Mouse (Mus musculus) lung, postnatal 4 days (tissue): ENCODE measurements at regions not wholly inside any gene's neighbourhood (a gene's known extent, or its start where the extent isn't known, plus 50 kb on each side); places are given as distances from the start of the nearest gene placed in this dataset.
A peak's percentile ranks its signal among the peaks of the same experiment; 100 is the strongest.
"Not testable (repeated sequence)": the region's sequence is repeated elsewhere in the genome, so short reads cannot be mapped to it uniquely, and the experiment has no call there.

Experiments used
- DNase-seq, 2 experiments: peaks; one replicate each; pipeline ENCODE4 v3.0.0; 2021

- DNase-seq, result no peak
Measured at GRCm38 (mm10) chr10:20891426-20891825, 60.9 kb upstream of the Ahi1 start.

GRCm38 (mm10) chr10:20883618-20884017, 68.7 kb upstream of the Ahi1 start:
- DNase-seq, result no peak

- no peak for DNase-seq
Measured at GRCm38 (mm10) chr10:20882599-20882998, 69.7 kb upstream of the Ahi1 start.

GRCm38 (mm10) chr10:20880251-20880650, 72.1 kb upstream of the Ahi1 start:
- no peak for DNase-seq

GRCm38 (mm10) chr10:20879482-20879881, 72.9 kb upstream of the Ahi1 start:
- DNase-seq, result no peak

GRCm38 (mm10) chr10:20867076-20867475, 85.3 kb upstream of the Ahi1 start:
- no peak for DNase-seq

GRCm38 (mm10) chr10:20865031-20865430, 87.3 kb upstream of the Ahi1 start:
- no peak for DNase-seq

GRCm38 (mm10) chr10:20857413-20857812, 94.9 kb upstream of the Ahi1 start:
- DNase-seq, result no peak

- DNase-seq, result peak; percentile 54 to 80
Measured at GRCm38 (mm10) chr10:20854621-20855363, 97.6 kb upstream of the Ahi1 start.

- no peak for DNase-seq
Measured at GRCm38 (mm10) chr10:20847287-20847686, 105.1 kb upstream of the Ahi1 start.

- DNase-seq, result no peak
Measured at GRCm38 (mm10) chr10:20843277-20843676, 109.1 kb upstream of the Ahi1 start.

GRCm38 (mm10) chr10:20842131-20842530, 110.2 kb upstream of the Ahi1 start:
- no peak for DNase-seq

- peak in 1 of 2 experiments; percentile 24 for DNase-seq
Measured at GRCm38 (mm10) chr10:20841430-20842040, 110.8 kb upstream of the Ahi1 start.

GRCm38 (mm10) chr10:20838685-20839425, 113.5 kb upstream of the Ahi1 start:
- DNase-seq, result no peak

GRCm38 (mm10) chr10:20836816-20837215, 111.9 kb upstream of the Pde7b start:
- not testable (repeated sequence) for DNase-seq

GRCm38 (mm10) chr10:20834806-20835575, 110.1 kb upstream of the Pde7b start:
- DNase-seq, result peak; percentile 22 to 29

GRCm38 (mm10) chr10:20828304-20828703, 103.4 kb upstream of the Pde7b start:
- no peak for DNase-seq

- DNase-seq, result no peak
Measured at GRCm38 (mm10) chr10:20827473-20827872, 102.6 kb upstream of the Pde7b start.

GRCm38 (mm10) chr10:20818548-20818947, 93.7 kb upstream of the Pde7b start:
- DNase-seq, result no peak

- no peak for DNase-seq
Measured at GRCm38 (mm10) chr10:20799792-20800191, 74.9 kb upstream of the Pde7b start.

- no peak for DNase-seq
Measured at GRCm38 (mm10) chr10:20798400-20798799, 73.5 kb upstream of the Pde7b start.

GRCm38 (mm10) chr10:20793956-20794355, 69.1 kb upstream of the Pde7b start:
- DNase-seq, result no peak

- DNase-seq, result no peak
Measured at GRCm38 (mm10) chr10:20780946-20781345, 56.1 kb upstream of the Pde7b start.
